Mouse (Mus musculus) layer of hippocampus, adult 18-20 months (tissue): ENCODE results near the gene Prrt1. TPM values are rescaled to one million over a fixed set of nuclear protein-coding genes. Genes with fewer than 3 reads are reported as not detected.

ENCODE experiments used
- DNase-seq, 2 experiments: peaks; one replicate each; pipeline ENCODE4 v3.0.0; 2022; ENCODE audit warnings: low spot score in 2 of 2
- total RNA-seq, 2 experiments: library from RNA; stranded (reverse); gene quantifications; 2 replicates each; pipeline ENCODE4 v1.2.3; 2021

Prrt1 gene
- total RNA-seq, 2 experiments from 2014 or later, result 265 to 276 TPM

DNA sequence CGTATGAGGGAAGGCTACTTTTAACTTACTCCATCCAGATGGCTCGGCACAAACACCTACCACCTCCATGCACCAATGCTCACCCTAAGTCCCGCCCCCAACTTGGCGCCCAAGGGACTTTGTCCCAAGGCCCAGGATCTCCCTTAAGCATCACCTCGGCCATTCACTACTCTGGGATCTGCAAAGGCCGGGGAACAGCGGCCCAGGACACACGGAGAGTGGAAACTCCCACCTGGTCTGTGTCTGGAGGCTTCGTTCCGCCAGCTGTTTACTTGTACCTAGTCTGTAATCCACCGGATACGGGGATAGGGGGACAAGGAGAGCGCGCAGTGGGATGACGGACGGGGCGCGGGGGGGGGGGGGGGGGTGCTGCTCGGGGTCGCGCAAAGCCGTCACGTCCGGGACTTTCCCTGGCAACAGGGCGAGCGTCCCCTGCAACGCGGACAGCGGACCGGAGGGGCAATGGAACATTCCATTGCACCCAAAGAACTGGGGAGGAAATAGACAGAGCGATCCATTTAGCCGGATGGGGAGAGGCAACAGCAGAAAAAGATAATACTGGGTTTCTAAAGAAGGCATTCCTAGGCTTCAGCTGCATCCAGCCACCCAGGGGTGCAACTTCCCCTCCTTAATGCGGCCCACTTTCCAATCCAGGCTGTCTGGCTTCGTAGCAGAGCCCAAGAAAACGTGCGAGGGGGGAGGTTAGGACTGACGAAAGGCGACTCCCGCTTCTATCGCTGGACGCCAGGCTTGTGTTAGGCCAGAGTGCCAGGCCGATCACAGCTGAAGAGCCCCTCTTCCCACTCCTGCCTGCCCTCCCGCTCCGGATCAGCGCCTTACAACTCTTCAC is 2.0 kb upstream of the Prrt1 start:
- DNase-seq, result peak; percentile 83 to 89

DNA sequence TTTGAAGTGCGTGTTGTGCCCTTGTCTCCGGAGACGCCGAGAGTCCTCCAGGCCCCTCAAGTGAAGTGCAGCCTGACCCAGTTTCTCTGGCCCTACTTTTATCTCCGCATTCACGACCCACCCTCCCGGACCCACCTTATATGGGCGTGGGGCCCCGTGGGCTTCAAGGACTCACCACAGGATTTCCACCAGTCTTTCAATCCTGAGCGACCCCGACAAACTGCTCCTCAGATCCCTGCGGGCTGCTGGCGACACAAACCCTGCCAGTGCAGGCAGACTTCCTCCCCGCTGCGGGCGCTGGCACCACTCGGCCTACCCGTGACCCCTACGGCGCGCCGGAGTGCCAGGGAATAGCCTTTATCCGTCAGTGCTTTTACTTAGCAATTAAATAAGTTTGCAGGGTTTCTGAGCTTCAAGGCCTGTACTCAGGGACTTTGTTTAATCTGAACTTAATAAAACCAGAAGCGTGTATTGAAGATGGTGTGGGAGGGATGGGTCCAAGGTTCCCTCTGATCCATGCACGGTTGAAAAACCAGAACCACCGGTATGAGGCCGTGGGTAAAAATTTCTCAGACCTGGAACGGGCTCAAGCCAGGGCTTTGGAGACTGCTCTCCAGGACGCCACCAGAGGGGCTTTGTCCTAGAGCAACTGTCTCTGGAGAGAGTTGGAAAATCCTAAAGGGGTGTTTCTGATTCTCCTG is 1.2 kb upstream of the Prrt1 start, which contains the start of gene Ppt2:
Ppt2 (minus strand) TSS at position 568 of the 701 bp plus-strand sequence.
- DNase-seq, result peak in 1 of 2 experiments; percentile 49

DNA sequence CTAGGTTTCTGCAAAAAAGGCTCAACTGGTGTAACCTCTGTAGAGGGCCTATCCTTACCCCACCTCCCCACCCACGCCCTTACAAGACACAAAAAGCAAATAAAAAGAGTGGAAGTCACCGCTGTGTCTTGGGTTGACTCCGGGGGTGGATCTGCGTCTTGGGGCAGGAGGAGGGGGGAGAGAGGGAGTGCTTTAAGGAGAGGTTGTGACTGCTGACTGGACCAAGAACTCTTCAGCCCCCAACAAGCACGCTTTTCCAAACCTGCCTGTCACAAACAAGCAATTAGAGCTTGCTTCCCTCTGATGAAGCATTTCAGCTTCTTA is 727 bp upstream of the Prrt1 start:
- DNase-seq, result no peak

DNA sequence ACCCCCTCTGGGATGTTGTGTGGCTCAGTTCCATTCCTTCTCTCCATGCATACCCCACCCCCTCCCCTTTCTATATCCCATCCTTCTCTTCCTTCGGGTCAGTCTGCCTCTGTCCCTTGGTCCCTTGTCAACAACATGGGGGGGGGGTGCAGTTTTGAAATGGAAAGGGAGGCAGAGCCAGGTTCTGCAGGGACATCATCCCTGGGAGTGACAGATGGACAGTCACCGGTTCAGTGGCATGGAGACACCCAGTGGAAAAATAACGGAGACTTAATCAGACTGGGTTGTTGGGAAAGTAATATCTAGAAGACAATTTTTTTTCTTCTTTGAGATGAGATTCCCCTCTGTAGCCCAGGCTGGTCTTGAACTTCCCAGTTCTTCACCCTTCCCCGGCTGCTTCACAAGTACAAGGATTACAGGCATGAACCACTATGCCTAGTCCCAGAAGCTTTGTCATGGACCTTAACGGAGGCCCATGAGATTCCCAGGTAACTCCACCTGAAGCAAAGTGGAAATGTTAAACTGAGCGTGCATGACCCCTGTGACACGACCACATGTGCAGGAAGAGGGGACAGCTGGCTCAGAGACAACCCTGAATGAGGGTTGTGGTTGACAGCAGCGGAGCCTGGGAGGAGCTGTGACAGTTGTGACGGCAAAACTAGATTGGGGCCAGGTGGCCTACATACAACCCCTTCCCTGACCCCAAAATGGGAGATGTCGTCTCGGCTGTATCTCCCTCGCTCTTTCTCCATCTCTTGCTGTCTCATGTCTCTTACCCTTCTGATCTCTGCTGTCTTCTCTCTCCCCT is 667 bp downstream of the Prrt1 start:
- DNase-seq, result no peak

DNA sequence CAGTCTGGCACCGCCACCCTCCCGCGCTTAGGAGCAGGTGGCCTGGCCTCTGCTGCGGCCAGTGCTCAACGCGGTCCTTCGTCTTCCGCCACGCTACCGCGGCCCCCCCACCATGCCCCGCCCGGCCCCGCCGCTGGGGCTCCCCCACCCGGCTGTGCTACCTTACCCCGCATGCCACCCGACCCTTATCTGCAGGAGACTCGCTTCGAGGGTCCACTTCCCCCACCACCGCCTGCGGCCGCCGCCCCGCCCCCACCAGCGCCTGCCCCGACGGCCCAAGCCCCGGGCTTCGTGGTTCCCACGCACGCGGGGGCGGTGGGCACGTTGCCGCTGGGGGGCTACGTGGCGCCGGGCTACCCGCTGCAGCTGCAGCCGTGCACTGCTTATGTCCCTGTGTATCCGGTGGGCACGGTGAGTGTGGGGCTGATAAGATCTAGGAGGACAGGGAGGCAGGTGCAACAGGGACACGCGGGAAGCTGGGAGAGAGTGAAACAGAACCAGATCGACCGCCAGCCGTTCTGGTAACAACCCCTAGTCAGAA is 1.5 kb downstream of the Prrt1 start:
- DNase-seq, result peak in 1 of 2 experiments; percentile 46

DNA sequence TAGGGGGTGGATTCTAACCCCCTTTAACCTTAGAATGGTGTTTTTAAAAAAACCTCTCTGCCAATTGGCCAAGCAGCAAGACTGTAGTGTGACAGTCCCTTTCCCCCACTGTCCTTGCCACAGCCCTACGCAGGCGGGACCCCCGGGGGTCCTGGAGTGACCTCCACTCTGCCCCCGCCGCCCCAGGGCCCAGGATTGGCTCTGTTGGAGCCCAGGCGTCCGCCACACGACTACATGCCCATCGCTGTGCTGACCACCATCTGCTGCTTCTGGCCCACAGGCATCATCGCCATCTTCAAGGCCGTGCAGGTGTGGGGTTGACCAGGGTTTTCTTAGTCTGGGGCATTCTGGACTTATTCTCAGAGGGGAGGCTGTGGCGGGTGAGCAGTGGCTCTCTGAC is 2.3 kb downstream of the Prrt1 start:
- DNase-seq, result no peak

DNA sequence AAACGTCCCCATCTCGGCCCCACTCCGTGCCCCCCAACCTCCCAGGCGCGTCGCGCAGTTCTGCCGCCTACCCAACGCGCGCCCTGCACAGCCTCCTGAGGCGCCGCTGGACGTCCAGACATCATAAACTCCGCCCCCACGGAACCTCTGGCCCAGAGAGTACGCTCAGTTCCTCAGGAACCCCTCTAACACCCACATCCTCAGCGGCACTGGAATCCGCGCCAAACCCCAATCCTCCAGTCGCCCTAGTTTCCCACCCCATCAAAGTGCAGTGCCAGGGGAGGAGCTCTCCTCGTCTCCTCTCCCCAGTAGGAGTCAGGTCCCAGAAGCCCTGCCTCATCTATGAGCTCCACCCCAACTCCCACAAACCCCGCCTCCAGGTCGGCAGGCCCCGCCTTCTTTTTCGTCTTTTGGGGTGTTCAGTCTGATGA is 2.9 kb downstream of the Prrt1 start:
- DNase-seq, result peak; percentile 91

DNA sequence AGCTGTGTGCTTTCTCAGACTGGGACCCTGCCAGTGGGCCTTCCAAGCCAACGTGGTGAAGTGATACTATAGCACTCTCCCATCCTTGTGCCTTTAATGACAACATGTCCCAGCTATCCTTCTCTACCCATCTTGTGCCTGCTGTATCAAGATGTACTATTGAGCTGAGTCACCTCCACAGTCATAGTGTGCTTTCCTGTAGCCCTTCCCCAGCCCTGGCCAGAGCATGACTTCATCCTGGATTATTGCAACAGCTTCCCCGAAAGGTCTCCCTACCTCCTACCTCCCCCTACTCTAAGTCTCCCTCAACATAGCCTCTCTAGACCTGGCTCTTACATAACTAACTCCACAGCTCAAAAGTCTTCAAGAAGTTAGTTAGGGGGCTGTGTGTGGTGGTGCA is 6.3 kb downstream of the Prrt1 start:
- DNase-seq, result no peak

DNA sequence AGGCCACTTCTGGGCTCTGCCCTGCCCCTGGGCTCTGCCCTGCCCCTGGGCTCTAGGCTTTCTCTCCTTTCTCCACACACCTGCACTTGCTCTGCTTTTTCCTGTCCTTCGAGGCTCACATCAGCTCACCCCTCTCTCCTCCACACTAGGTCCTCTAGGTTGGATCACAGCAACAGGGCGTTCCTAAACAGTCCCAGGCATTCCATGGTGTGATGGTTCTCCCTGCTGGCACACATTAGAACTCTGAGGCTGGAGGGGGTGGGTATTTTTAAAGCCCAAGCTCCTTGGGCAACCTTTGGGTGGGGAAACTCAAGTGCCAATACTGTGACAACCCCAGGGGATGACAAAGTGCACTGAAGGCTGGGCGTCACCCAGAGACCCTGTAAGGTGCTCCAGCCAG is 8.1 kb downstream of the Prrt1 start:
- DNase-seq, result no peak

DNA sequence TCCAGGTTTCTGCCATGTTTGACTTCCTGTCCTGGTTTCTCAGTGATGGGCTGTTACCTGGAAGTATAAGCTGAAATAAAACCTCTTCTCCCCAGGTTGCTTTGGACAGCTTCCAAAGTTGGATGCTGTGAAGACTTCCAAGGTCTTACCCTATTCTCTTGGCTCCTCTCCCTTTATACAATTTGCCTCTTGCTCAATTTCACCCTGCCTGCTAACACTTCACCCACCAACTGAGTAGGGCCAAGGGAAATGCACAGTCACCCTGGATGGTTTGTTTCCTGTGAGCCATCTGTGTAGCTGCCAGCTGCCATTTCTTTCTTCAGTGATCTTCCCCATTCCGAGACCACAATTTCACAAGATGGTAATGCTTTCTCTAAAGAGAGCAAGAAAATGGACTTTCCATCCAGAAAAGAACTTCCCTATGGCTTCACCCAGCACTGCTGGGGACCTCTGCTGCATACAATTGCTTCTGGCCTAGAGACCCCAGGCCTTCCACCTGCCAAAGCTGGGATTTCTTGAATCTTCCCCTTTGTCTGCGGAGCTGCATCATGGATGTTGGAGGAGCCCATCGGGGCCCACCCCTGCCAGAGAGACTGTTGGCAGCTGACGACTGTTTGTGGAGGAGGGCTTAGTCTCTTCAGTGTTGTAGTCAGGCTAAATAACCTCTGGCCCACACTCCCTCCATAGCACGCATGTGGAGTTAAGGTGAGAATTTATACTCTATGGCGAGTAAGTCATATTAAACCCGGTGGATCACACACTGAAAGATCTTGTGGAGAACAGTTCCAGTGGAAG is 10.3 kb downstream of the Prrt1 start:
- no peak for DNase-seq

DNA sequence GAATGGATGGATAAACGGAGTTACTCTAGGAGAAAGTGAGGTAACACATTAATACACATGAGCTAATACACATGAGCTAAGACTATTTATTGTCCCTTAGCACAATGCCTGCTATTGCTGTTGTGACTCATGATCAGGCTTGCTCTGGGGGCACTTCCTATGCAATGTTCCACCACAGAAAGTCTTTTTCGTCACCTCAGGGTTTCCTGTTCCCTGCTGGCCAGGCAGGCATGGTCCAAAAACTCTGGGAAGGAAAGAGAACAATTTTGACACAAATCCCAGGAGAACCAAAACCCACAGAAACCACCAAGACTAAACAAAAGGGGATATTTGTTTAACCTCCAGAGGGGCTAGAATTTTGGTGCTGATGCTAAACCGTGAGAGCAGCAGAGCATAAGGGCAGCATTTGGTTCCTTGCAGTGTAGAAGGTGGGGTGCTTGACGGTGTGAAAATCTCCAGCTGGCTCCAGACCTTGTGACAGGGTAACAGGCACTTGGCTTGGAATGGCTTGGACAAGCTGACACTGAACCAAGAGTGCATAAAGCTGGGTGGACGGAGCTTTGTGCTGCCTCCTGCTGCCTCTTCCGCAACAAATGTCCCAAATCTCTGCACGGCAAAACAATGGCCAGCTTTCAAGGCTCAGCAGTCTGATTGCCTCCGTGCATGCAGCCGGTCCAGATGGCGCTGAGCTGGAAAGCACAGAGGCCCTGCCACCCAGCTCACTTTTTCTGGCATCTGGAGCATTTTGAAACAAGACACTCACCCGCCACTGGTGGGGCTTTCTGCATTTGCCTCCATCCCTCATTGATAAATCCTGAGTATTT is 11.7 kb downstream of the Prrt1 start:
- peak in 1 of 2 experiments; percentile 75 for DNase-seq

DNA sequence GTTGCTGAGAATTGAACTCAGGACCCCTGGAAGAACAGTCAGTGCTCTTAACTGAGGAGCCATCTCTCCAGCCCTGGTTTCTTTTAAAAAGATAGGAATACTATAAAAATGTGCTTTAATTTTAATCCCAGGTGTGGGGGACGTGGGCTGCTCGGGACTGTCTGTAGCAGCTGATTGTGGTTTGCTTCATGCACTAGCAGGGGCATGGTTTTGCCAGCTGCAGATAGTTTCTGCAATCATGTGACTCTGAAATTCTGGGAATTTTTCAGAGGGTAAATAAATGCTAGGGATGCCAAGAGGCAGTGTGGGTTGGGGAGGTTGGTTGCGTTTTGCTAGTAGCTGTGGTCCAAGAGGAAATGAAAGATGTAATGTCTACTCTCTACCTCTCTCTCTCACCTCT is 12.6 kb downstream of the Prrt1 start:
- DNase-seq, result no peak

DNA sequence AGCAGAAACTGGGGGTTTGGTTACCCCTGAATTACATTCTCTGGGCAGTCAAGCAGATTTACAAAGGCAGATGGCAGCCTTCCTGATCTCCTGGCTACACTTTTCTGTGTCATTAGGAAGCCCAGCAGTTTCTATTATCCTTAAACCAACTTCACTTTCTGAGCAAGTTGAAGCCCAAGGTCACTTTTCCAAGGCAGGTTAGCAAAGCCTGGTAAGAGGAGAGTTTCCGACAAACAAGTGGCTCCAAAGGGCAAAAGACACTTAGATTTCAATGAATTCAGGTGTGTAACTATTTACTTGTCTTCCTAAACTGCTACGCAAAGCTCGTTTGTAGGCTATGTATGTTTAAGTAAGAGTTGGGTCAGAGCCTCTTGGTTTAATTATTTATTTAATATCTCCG is 14.0 kb downstream of the Prrt1 start:
- DNase-seq, result no peak

DNA sequence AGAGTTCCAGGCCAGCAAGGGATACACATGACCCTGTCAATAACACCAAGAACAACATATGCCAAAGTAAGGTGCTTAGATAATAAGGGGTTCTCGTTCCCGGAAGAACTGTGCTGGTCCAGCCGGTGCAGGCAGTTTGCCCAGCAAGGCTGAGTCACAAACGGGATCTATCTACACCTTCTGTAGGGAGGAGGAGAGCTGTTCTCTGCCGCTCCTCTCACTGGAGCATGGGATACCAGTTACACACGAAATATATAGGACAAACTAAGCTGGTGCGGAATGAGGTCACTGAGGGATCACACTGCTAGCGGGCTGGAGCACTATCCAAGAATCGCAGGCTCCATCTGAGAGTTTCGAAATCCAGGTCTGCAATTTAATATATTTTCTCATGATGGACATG is 14.6 kb downstream of the Prrt1 start:
- DNase-seq, result no peak

DNA sequence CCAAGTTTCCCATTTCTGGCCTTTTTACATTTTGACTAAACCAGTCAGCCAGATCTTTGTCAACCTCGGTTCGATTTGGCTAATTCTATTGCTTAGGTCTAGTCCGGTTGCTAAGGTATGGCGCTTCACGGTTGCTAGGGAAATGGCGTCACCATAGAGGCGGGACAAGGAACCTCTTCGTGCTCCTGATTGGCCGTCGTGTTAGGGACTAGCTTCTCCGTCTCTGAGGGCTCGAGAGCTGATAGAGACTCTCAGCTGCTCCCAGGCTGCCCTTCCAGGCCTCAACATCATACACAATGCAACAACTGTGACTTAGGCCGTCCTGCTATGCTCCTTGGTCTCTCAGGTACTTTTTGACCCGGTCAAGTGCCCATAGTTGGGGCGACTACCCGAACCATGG is 15.3 kb downstream of the Prrt1 start, which contains the start of gene Fkbpl:
Fkbpl (plus strand) TSS at position 157 of the 400 bp plus-strand sequence.
- DNase-seq, result peak; percentile 96 to 99

DNA sequence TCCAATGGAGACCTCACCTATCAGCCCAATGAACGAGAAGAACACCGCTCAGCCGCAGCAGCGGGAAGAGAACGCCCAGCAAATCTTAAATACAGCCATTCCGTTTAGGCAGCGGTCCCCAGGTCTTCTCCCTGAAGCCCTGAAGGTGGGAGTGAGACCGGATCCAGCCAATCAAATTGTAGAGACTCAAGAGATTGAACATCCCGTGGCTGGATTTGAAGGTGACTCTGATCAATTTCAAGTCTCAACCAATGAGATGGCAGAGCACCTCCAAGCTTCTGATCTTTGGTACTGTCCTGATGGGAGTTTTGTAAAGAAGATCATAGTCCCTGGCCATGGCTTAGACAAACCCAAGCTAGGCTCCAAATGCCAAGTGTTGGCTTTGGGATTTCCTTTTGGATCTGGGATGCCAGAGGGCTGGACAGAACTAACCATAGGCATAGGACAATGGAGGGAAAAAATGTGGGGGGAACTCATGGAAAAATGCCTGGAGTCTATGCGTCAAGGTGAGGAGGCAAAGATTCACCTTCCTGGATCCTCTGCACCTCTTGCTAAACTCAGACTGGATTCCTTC is 16.0 kb downstream of the Prrt1 start:
- no peak for DNase-seq

DNA sequence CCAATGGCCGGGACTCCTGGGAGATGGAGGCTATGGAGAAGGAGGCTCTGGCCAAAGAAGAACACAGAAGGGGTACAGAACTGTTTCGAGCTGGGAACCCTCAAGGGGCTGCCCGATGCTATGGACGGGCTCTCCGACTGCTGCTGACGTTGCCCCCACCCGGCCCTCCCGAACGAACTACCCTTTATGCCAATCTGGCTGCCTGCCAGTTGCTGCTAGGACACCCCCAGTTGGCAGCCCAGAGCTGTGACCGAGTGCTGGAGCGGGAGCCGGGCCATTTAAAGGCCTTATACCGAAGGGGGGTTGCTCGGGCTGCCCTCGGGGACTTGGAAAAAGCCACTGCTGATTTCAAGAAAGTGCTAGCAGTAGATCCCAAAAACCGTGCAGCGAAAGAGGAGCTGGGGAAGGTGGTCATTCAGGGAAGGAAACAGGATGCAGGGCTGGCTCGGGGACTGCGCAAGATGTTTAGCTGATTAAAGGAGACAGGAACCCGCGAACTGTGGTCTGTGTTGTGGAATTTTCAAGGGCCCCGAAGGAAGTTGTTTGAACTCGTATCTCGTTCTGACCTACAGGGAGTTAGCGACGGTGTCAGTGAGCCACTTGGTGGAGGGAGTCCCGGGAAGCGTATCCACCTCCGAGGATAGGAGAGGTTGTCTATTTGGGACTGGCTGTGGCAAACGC is 16.6 kb downstream of the Prrt1 start:
- no peak for DNase-seq

DNA sequence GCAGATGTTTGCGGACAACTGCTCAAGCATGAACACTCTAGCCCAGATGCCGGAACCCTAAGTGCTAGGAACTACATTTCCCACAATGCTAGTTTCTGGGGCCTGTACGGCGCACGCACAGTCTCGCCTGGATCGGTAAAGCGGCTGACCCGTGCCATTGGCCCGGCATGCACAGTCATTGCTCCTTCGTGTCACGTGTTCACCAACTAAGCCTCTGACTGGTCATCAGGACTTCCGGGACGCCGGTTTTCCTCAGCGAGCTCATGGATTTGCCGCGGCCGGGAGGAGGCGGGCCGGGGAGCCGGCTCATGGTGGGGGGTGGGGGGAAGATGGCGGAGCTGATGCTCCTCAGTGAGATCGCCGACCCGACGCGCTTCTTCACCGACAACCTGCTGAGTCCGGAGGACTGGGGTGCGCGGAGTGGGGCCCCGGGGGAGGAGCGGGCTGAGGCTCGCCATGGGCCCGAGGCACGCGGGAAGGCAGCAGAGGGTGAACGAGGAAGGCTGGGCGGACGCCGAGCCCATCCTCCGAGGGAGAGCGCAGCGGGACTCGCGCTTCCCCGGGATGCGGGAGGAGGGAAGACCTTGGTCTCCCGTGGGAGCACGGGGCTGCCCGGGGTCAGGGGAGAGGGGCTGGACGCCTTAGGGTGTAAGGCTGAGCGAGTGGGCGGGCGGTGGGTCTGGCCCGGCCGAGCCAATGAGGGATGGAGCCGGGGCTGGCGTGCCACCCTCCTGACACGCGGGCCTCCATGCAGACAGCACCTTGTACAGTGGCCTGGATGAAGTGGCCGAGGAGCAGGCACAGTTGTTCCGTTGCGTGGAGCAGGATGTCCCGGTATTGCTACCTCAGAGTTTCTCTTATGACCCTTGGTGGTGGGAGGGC is 17.8 kb downstream of the Prrt1 start, which contains the start of gene Atf6b:
Atf6b (plus strand) TSS at position 241 of the 882 bp plus-strand sequence.
- peak; percentile 95 to 99 for DNase-seq
